Mouse (Mus musculus) splenic B cell, adult 2 months (primary cell): ENCODE data around the gene Acot2.
A peak's percentile ranks its signal among the peaks of the same experiment; 100 is the strongest.
"Not testable (repeated sequence)": the region's sequence is repeated elsewhere in the genome, so short reads cannot be mapped to it uniquely, and the experiment has no call there.

Source experiments
- DNase-seq: peaks from one replicate; pipeline ENCODE4 v3.0.0-alpha.2; 2011; ENCODE audit warnings: low read depth, low spot score
- H3K27me3 ChIP-seq: 2 replicates; pipeline ENCODE4 v1.6.1; 2012; ENCODE audit warnings: mild to moderate bottlenecking, low read length, moderate library complexity, mixed read lengths; ENCODE audit not compliant: control insufficient read depth, poor library complexity, insufficient read depth, severe bottlenecking
- H3K36me3 ChIP-seq: 2 replicates; pipeline ENCODE4 v1.6.1; 2012; ENCODE audit warnings: mild to moderate bottlenecking, low read length, moderate library complexity, mixed read lengths; ENCODE audit not compliant: control insufficient read depth, poor library complexity, insufficient read depth, severe bottlenecking

Gene Acot2

GRCm38 (mm10) chr12:83987583-83988441, at the start of gene Acot2:
TSS of gene Acot2 (plus strand) at chr12:83987861.
- Histone ChIP-seq H3K36me3 (peaks cover 4% of the 10 kb centered on the region; the same call in 1 of the 2 replicates), H3K27me3 (no peaks in the 10 kb centered on the region)
- DNase-seq, result peak; percentile 91

- not testable (repeated sequence) for H3K36me3 ChIP-seq, DNase-seq, H3K27me3 ChIP-seq
These were observed 49.1 kb upstream of the Acot2 start for GRCm38 (mm10) chr12:83938592-83938991.

GRCm38 (mm10) chr12:83939332-83939731, 48.3 kb upstream of the Acot2 start:
- no peaks in the 10 kb centered on the region for H3K36me3 ChIP-seq
- H3K27me3 ChIP-seq, result no peaks in the 10 kb centered on the region
- DNase-seq, result no peak

DNA sequence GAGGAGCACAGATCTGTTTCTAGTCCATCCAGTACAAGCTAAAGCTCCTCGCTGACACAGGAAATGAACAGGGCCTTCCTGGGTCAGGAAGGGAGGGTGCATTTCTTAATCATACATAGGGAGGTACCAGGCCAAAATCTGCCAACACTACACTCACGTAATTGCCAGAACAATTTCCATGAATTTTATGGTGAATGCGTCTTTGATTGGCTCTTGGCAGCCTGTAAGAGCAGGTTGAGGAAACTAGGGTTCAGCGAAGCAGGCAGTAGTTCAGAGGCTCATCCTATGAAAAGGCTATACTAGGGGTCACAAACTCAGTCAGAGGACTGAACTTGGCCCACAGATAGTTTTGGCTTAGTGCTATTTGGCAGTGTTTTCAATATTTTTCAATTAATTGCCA, 47.6 kb upstream of the Acot2 start:
- no peaks in the 10 kb centered on the region for H3K36me3 ChIP-seq
- no peaks in the 10 kb centered on the region for H3K27me3 ChIP-seq
- no peak for DNase-seq

- Histone ChIP-seq H3K36me3 (no peaks in the 10 kb centered on the region), H3K27me3 (no peaks in the 10 kb centered on the region)
- no peak for DNase-seq
These were observed 45.7 kb upstream of the Acot2 start for GRCm38 (mm10) chr12:83941938-83942337.

DNA sequence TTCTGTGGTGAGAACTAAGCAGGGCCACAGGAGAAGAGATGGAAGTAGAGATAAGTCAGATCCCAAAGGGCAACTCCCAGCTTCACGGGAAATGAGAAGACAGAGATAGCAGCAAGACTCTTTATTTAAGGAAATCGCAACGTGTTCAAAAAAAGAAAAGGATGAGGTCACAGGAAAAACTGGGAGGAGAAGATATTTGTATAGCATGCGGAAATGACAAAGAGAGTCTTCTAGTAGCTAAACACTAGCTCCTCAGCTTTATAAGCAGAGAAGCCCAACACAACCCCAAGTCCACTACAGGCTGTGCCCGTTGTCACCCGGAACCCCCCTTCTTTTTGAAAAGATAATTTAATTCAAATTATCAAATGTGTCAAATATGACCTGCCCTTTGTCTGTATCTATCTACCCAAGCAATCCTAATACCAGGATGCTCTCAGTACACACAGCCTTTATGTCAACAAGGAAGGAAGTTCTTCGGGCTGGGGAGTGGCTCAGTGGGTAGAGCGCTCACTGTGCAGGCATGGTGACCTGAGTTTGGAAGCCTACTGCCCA, 40.3 kb upstream of the Acot2 start:
- H3K36me3 ChIP-seq, result no peaks in the 10 kb centered on the region
- DNase-seq, result no peak
- H3K27me3 ChIP-seq, result no peaks in the 10 kb centered on the region

- no peak for DNase-seq
- no peaks in the 10 kb centered on the region for H3K27me3 ChIP-seq
- H3K36me3 ChIP-seq, result no peaks in the 10 kb centered on the region
These were observed 38.6 kb upstream of the Acot2 start for GRCm38 (mm10) chr12:83949043-83949442.

DNA sequence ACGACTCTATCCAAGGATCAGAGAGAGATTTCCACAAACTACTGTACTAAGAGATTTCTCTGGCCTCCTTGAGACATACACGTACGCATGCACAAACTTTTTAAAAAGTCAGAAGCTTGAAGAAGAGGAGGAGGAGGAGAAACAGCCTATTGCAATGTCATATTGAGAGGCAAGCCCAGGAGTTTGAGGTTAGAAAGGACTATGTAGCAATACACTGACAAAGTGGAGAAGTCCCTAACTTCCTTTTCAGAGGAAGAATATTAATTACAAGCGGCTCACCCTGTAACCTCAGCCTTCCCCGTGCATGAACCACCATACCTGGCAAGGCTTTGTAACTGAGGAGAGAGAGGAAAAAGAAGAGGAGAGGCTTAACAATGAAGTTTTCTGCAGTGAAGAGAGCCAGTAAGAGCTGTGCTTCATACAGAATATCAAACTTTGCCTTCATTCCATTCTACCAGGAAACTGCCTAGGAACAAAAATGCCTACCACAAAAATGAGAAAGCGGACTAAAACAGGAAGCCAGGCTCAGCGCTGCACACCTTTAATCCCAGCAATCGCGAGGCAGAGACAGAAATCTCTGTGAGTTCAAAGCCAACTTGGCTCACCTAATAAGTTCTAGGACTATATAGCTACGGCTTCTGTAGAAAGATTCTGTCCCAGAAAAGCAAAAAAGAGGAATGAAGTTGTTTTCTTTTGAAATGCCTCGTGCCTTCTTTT, 37.7 kb upstream of the Acot2 start:
- DNase-seq, result no peak
- H3K36me3 ChIP-seq, result no peaks in the 10 kb centered on the region
- H3K27me3 ChIP-seq, result no peaks in the 10 kb centered on the region

DNA sequence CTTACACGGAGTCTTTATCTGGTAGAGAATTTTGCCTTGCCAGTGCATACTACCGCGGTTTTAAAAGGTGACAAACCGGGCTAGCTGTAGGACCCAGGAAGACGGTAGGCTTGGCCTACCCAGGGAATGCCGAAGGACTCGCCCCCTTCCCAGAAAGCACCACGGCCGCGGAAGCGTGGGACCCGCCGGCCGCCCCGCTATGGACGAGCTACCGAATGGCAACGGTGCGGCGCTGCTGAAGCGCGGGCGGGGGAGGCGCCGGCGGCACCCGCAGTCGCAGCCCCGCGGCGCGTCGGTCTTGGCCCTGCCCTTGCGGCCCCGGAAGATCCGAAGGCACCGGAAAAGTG, 37.2 kb upstream of the Acot2 start, which contains the start of gene Riox1:
TSS of gene Riox1 (plus strand) at position 116 of the 347 bp plus-strand sequence.
- Histone ChIP-seq H3K27me3 (no peaks in the 10 kb centered on the region), H3K36me3 (no peaks in the 10 kb centered on the region)
- DNase-seq, result peak; percentile 76

- peak; percentile 36 for DNase-seq
- H3K27me3 ChIP-seq, result no peaks in the 10 kb centered on the region
- H3K36me3 ChIP-seq, result no peaks in the 10 kb centered on the region
These were observed 36.6 kb upstream of the Acot2 start for GRCm38 (mm10) chr12:83950840-83951701.

DNA sequence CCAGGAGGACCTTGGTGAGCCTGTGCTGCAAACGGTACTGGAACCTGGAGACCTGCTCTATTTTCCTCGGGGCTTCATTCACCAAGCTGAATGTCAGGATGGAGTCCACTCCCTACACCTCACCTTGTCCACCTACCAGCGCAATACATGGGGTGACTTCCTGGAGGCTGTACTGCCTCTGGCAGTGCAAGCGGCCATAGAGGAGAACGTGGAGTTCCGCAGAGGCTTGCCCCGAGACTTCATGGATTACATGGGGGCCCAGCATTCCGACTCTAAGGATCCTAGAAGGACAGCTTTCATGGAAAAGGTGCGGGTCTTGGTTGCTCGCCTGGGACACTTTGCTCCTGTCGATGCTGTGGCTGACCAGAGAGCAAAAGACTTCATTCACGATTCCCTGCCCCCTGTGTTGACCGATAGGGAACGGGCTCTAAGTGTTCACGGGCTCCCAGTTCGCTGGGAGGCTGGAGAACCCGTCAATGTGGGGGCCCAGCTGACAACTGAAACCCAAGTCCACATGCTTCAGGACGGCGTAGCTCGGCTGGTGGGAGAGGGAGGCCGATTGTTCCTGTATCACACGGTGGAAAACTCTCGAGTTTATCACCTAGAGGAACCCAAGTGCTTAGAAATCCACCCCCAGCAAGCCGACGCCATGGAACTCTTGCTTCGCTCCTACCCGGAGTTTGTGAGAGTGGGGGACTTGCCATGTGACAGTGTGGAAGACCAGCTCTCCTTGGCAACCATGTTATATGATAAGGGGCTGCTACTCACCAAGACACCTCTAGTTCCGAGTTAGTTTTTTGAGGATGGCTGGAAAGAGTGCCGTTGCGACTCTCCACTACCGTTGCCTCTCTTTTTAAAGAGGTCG, 35.7 kb upstream of the Acot2 start:
- no peak for DNase-seq
- H3K27me3 ChIP-seq, result no peaks in the 10 kb centered on the region
- H3K36me3 ChIP-seq, result no peaks in the 10 kb centered on the region

- Histone ChIP-seq H3K36me3 (no peaks in the 10 kb centered on the region), H3K27me3 (no peaks in the 10 kb centered on the region)
- no peak for DNase-seq
These were observed 29.4 kb upstream of the Acot2 start for GRCm38 (mm10) chr12:83958278-83958677.

GRCm38 (mm10) chr12:83965235-83965634, 22.4 kb upstream of the Acot2 start:
- no peak for DNase-seq
- no peaks in the 10 kb centered on the region for H3K36me3 ChIP-seq
- H3K27me3 ChIP-seq, result no peaks in the 10 kb centered on the region

DNA sequence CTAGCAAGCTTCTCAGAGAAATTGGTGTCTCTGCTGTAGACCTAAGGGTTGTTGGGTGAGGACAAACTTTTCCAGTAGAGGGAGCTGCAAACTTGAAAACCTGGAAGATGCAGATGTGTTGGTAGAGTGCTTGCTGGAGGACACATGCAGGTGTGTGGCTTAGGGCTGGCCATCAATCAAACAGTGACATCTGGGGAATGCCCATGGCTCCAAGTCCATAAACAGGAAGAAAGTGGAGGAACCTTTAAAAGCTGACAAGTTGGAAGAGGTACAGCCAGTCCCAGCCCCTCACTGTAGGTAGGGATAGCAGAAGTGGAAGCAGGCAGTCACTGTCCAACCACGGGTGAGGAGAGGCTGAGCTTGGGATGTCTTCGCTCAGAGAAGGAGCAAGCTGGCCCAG, 15.5 kb upstream of the Acot2 start:
- no peaks in the 10 kb centered on the region for H3K36me3 ChIP-seq
- peak; percentile 79 for DNase-seq
- H3K27me3 ChIP-seq, result no peaks in the 10 kb centered on the region
